Mouse (Mus musculus) olfactory bulb, adult 2 months (tissue): ENCODE measurements around the gene Il9.

Experiments used
- CTCF ChIP-seq: fragments of 200-500 bp; IDR thresholded peaks from 2 replicates; pipeline ENCODE4 v1.5.1; 2012; ENCODE audit warnings: low read depth, mild to moderate bottlenecking, low read length, moderate library complexity; ENCODE audit not compliant: insufficient read depth
- POLR2A ChIP-seq: fragments of 200-500 bp; IDR thresholded peaks from 2 replicates; pipeline ENCODE4 v1.6.1; 2012; ENCODE audit warnings: mild to moderate bottlenecking, low read depth, low read length, moderate library complexity; ENCODE audit not compliant: insufficient read depth

GRCm38 (mm10) chr13:56434311-56434751 lies 47.7 kb downstream of the Il9 start:
- TF ChIP-seq POLR2A, result no peak
- TF ChIP-seq CTCF, result no peak
